Mouse (Mus musculus) embryo, embryonic 11.5 days (tissue): ENCODE results near the gene Ankrd11.
"Not testable (repeated sequence)": the region's sequence is repeated elsewhere in the genome, so short reads cannot be mapped to it uniquely, and the experiment has no call there.

Experiments
- DNase-seq: peaks from one replicate; pipeline ENCODE4 v3.0.0-alpha.2; 2012; ENCODE audit warnings: low read depth, low spot score

The Ankrd11 gene

DNA sequence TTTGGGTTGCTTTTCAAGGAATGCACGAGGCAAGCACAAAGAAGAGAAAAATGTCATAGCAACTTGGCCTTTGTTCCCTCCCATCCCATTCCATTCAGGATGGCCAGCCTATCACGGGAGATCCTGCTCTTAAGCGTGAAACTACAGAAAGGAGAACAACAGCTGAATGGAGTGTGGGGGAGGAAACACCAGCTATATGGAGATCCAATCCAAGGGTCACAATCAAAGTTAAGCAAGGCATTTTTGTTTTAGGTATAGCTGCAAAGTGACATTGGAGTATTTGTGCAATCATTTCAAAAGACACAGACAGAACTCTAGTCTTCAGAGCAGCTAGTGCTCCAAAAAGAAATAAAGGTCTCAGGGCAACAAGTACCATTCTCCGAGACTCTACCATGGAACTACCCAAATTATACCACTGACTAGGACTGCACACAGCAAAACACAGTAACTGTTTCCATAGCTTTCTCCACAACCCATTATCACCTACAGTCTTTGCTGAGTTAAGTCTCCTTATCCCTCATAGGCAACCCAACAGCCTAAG lies 1.9 kb downstream of the Ankrd11 start:
- DNase-seq, result no peak

DNA sequence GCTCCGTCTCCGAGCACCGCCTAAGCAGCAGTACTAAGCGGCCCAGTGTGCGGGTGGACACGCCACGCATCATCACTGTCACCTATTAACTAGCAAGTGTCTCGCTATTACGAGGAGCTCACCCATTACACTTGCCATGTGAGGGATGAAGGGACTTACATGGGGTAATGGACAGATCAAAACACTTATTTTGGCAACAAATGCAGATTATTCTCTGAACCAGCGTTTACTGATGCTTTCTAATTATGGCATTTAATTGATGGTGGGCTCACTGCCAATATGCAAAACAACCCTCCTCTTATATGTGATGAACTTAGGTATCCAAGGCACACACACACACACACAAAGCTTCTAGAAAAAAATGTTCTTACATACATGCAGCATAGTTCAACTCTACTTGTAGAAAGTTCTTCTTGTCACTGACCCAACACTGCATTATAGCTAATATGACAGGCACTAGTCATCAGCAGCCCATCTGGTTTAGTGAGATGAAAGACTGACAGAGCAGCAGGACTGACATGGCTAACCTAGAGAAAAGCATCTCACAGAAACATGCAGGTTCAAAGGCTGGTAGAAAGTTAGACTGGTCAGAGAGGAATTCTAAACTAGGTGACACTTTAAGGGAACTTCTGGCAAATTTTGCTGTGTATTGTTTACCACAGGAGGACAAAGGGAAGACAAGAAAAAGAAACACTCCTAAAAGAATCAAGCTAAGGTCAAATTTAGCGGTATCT lies 2.5 kb downstream of the Ankrd11 start:
- DNase-seq, result no peak

DNA sequence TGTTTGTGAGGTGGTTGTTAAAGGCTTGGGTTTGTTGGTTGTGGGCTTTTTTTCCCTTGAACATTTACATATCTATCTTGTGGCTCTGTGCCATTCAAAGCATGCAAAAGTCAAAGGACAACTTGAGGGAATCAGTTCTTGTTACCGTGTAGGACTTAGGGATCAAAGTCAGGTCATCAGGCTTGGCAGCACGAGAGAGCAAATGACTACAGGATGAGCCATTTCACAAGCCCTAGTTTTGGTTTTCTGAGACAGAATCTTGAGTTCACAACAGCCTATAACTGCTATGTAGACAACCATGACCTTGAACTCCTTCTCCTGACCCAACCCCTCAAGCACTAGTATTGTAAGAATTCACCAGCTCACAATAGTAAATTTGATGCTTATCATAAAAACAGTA lies 3.7 kb downstream of the Ankrd11 start:
- no peak for DNase-seq

GRCm38 (mm10) chr8:123037487-123037886 lies 4.6 kb downstream of the Ankrd11 start:
- no peak for DNase-seq

- DNase-seq, result no peak
Observed at GRCm38 (mm10) chr8:123036956-123037355, 5.1 kb downstream of the Ankrd11 start.

- DNase-seq, result no peak
Observed at GRCm38 (mm10) chr8:123034171-123034570, 7.9 kb downstream of the Ankrd11 start.

- no peak for DNase-seq
Observed at GRCm38 (mm10) chr8:123033431-123033830, 8.6 kb downstream of the Ankrd11 start.

- DNase-seq, result no peak
Observed at GRCm38 (mm10) chr8:123032730-123033129, 9.3 kb downstream of the Ankrd11 start.

DNA sequence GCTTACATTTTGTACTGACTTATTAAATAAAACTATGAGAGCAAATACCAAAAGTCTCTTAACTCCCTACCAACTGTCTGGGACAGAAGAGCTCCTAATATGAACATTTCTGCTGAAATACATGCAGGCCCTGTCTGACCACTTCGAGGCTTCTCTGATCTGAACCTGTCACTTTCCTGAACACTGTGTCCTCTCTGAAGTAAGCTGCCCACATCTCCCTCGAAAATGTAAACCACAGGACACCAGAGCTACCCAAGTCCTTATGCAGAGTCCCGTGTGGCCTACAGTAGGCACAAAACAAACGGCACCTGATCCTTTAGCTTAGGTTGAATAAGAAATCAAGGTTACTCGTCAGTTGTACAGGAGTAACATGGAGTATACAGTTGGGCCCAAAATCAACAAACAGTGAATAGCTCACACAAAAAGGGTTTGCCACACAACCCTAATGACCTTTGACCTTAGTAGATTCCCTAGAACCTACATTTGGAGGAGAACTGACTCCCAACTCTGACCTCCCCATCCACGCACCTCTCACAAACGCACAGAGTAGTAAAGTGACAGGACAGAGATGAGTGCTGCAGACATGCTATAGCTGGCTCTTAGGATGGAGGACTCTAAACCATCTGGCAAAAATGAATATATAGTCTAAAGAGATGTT lies 10.6 kb downstream of the Ankrd11 start:
- DNase-seq, result no peak

GRCm38 (mm10) chr8:123030091-123030490 lies 12.0 kb downstream of the Ankrd11 start:
- DNase-seq, result not testable (repeated sequence)

- DNase-seq, result no peak
Observed at GRCm38 (mm10) chr8:123027786-123028185, 14.3 kb downstream of the Ankrd11 start.

GRCm38 (mm10) chr8:123025951-123026351 lies 16.1 kb downstream of the Ankrd11 start:
- no peak for DNase-seq

DNA sequence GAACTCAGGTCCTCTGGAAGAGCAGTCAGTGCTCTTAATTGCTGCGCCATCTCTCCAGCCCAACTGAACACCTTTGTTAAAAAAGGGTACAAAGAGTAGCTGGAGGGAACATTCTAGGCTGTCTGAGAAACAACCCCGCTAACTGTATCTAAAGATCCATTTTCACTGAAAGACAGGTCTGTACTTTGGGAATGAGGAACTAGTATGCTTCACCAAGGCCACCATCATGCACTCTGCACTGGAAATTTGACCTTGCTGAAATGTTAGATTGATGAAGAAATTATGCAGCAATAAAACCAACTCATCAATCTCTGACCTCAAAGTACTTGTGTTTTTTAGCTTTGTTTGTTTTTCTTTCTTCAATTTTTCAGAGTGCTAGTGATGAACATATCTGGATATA lies 17.9 kb downstream of the Ankrd11 start:
- no peak for DNase-seq

- no peak for DNase-seq
Observed at GRCm38 (mm10) chr8:123022727-123023126, 19.4 kb downstream of the Ankrd11 start.

- DNase-seq, result no peak
Observed at GRCm38 (mm10) chr8:123021259-123021658, 20.8 kb downstream of the Ankrd11 start.

- no peak for DNase-seq
Observed at GRCm38 (mm10) chr8:123020859-123021258, 21.2 kb downstream of the Ankrd11 start.

DNA sequence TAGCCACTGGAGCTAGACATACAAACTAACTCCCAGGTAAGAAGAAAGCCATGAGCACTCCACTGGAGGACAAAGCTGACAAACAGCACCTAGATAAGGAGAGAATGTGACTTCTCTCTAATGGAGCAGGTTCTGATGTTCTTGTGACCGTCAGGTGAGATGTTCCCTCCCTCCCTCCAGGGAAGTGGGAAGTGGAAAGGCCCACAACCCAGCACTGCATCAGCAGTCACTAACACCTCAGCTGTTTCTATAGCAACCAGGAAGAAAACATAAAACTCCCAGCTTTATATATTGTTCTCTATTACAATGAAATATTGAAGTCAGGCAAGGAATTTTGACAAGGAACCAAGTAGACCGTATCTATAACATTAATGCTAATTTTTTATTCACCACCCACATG lies 22.0 kb downstream of the Ankrd11 start:
- no peak for DNase-seq

DNA sequence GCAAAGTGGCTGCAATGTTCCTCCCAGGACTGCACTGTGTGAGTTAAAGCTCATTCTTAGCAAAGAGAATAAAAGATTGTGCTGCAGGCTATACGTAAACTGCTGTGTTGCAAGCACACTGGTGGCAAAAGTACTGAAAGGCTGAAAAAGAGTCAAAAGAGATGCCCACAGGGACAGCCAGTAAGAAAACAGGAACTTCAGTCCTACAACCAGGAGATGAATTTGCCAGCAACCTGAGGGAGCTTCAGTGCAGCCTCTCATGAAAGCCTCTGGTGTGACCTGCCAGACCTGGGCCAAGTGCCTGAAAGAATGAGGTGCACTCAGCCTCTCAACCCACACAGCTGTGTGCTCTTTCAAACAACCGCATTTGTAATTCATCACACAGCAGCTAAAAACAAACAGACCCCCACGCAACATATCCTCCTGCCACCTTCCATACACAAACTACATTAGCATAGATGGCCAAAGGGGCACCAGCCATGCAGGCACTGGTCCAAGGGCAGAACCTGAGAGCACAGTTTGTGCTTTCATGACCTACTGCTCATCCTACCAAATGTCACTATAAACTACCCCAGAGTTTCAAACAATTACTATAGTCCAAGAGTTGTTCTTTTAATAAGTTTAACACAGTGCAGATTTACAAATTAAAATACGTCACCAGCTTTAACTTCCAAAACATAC lies 23.5 kb downstream of the Ankrd11 start:
- DNase-seq, result no peak

GRCm38 (mm10) chr8:123017143-123017542 lies 24.9 kb downstream of the Ankrd11 start:
- DNase-seq, result no peak

DNA sequence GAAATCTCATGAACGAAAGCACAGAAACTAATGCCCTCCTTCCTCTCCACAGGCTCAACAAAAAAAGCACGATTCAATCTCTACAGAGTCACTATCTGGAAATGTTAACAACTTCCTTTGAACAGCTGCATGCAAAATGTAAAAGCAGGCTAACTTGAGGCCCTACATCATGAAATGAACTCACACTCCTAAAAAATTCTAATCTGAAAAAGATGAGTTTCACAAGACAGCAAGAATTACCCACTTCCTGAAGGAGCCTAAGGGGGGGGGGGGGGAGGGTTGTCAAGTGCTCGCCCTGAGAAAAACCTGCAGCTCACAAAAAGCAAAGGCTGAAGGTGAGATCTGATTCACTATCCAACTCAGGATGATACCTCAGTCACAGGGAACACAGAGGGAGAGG lies 27.0 kb downstream of the Ankrd11 start:
- DNase-seq, result no peak

GRCm38 (mm10) chr8:123014429-123014828 lies 27.6 kb downstream of the Ankrd11 start:
- DNase-seq, result no peak

DNA sequence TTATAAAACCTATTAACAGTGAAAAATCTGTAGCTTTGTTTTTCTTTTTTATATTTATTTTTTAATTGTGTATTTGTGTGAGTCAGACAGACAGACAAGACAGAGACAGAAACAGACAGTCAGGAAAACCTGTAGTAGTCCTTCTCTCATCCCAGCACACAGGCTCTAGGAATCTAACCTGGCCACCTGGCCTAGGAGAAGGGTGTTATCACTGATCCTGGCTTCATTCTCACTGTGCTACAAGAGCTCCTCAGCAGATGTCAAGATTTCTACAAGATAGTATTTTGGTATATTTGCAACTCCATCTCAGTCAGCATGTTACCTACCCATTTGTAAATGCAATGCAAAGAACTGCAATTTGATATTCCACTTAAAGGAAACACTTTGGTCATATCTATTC lies 30.8 kb downstream of the Ankrd11 start:
- DNase-seq, result no peak
